Mouse (Mus musculus) left cerebral cortex, postnatal 10 days (tissue): Measurements from ENCODE around the gene Tmcc1. TPM values are rescaled to one million over a fixed set of nuclear protein-coding genes. Genes with fewer than 3 reads are reported as not detected.
"Not testable (repeated sequence)": the region's sequence is repeated elsewhere in the genome, so short reads cannot be mapped to it uniquely, and the experiment has no call there.

Source experiments
- DNase-seq, 2 experiments: peaks; one replicate each; pipeline ENCODE4 v3.0.0; 2021 to 2022; ENCODE audit warnings: low spot score in 2 of 2, mixed read lengths in 1 of 2; ENCODE audit errors: extremely low spot score in 1 of 2
- intact Hi-C: fragments of 180-260 bp; cut with DNase I; formaldehyde crosslinking; loops from one replicate; pipeline ENCODE4 v1.15.1; 2025
- total RNA-seq, 2 experiments: library from RNA; stranded (reverse); gene quantifications; 2 replicates each; pipeline ENCODE4 v1.2.3; 2021

Tmcc1 gene
- total RNA-seq, 2 experiments from 2014 or later = 55.4 to 57.2 TPM

GRCm38 (mm10) chr6:116166383-116166782 is 26.9 kb downstream of the Tmcc1 start:
- intact Hi-C loops = no loop called here
- no peak for DNase-seq

DNA sequence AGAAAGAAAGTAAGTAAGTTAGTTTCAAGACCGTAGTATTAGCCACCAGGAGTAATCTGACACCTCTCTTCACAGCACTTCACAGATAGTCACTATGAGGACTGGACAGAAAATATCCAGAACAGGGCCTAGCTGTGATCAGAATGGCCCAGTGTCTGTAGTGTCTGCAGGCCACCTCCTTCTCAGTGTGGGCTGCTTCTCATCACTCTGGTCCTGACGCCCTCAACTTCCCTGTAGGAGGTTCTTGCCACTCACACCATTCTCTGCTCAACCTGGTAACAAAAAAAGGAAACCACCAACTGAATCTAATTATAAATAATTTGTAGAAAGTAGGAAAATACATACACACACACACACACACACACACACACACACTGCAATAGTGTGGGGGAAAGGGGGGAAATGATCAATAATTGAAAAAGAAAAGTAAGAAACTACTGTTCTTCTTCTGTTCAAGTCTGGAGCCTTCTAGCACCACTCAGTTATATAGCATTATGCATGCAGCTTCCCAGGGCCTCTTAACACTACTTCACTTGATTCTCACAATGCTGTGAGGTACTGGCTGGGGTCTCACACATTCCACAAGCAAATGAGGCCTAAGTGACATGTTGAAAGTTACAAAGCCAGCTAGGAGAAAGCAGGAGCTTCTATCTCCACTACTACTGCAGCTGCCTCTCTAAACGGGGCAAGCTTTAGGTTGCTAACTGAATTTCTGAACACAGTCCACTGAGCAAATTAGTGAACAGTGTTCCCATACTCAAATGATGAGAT is 38.2 kb downstream of the Tmcc1 start:
- no peak for DNase-seq
- intact Hi-C loops = no loop called here

- intact Hi-C loops = no loop called here
- DNase-seq = no peak
Measured at GRCm38 (mm10) chr6:116147386-116147785, 45.9 kb downstream of the Tmcc1 start.

DNA sequence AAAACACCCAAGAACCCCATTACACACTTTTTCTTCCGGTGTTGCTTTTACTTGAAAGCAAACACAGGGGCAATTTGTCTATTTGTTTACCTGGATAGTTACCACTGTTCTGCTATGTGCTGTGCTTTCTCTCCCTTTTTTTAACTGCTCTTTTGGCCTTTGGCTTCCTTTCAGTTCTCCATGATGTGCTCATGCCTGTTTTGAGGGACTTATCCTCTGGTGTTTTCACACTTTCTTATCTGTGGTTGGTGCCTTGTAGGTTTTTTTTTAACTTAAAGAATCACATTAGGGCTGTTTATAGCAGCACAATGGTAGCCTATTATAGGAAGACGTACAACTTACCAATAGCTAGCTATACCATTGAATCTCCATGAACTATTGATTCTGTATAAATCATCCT is 51.6 kb downstream of the Tmcc1 start:
- intact Hi-C loops = no loop called here
- DNase-seq = no peak

DNA sequence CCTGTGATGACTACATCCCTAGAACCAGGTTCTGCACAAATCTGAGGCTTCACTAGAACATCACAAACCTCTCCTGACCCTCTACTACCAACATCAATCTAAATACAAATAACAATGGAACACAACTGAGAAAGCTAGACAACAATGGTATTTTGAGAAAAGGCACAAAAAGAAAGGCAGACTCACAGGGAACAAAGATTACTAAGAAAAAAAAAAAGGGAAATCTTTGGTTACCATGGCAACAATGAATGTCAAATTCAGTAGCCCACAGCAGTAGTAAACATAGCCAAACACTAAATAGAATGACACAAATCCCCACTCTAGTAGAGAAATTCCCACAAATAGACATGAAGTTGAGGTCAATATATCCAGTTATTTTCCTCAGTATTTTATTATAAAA is 52.5 kb downstream of the Tmcc1 start:
- intact Hi-C loops = no loop called here
- no peak for DNase-seq

- intact Hi-C loops = loop anchor here (5.0 kb wide), 1 partner anchor 242 kb away; no protein-coding TSS in a partner anchor
- no peak for DNase-seq
Measured at GRCm38 (mm10) chr6:116139143-116139856, 54.0 kb downstream of the Tmcc1 start.

DNA sequence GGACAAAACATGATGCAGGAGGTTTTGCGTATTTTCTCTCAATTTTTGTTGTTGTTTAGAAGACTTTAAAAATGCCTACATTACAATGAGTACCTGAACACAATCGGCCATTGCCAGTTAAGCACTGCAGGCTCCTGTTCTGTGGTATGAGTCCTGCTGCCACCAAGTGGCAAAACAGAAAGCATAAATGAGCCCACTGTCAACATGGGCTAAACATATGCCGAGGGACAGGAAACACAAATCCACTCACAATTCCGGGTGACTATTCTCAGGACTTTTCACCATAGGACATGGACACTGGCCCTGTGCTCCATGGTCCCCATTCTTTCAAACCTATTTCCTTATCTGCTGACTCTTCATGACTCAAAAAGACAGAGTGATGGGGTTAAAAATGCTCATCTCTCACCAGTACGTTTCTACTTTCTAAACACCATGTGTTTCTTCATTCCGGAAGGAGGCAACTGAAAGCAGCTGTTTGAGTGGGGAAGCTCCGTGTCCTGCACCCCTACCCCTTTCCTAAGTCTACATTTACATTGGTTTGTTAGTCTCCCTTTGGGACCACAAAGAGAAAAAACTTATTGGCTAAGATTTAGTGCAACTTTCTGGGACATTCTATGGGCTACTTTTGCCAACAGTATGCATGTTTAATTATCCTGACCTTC is 57.2 kb downstream of the Tmcc1 start:
- peak; percentile 20 to 23 for DNase-seq

GRCm38 (mm10) chr6:116133756-116134155 is 59.5 kb downstream of the Tmcc1 start:
- no peak for DNase-seq
- intact Hi-C loops = no loop called here

More for the DNA sequence above, 57.2 kb downstream of the Tmcc1 start:
- intact Hi-C loops = loop anchor here (5.0 kb wide), 1 partner anchor 239 kb away; no protein-coding TSS in a partner anchor

DNA sequence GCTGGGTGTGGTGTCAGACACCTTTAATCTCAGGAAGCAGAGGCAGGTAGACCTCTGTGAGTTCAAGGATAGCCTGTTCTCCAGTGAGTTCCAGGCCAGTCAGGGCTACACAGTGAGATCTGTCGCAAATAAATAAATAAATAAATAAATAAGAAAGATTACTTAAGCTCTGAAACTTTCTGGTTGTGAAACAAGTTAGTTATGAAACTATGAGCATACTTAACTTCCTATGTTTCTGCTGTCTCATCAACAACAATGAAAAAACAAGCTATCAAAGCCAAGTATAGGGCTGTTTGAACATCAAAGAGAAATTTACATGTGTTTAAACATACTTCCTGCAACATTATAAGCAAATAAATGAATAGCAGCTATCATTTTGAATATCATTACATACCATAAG is 61.5 kb downstream of the Tmcc1 start:
- intact Hi-C loops = no loop called here
- DNase-seq = no peak

GRCm38 (mm10) chr6:116128710-116129109 is 64.6 kb downstream of the Tmcc1 start:
- DNase-seq = peak in 1 of 2 experiments; percentile 21
- intact Hi-C loops = loop anchor here (5.0 kb wide), 1 partner anchor 116 kb away; no protein-coding TSS in a partner anchor

DNA sequence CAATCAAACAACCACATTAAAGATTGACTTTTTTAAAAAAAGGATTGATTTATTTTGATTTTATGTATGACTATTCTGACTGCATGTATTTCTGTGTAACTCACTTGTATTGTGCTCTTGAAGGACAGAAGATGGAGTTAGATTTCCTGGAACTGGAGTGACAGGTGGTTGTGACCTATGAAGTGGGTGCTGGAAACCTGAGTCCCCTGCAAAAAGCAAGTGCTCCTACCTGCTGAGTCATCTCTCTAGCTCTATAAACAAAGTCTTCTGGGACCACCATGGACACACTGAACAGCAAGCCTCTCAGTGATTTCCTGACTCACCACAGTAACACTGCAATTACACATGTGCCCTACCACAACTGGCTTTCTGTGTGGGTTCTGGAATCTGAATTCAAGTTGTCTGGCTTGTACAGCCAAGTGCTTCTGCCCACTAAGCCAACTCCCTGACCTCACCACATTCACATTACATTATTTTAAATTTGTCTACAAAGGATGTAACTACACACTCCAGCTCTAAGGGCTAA is 65.3 kb downstream of the Tmcc1 start:
- intact Hi-C loops = loop anchor here (5.0 kb wide), 1 partner anchor 116 kb away; no protein-coding TSS in a partner anchor
- no peak for DNase-seq

DNA sequence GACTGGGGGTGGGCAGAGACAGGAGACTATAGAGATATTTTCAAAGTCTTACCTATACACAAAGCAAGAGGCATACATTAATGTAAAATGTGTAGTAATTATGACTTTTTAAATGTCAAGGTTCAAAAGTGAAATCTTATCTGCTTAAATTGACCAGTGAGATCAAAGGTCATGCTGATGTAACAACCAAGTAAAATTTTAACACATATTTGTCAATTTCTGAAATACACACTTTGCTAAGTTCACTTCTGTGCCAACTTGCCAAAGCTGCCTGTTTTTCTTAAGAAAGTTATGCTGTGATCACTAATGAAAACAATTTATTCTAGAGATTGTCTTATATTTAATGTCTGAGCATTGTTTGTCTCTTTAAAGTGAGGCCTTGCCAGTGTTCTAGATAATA is 66.7 kb downstream of the Tmcc1 start:
- intact Hi-C loops = loop anchor here (5.0 kb wide), 1 partner anchor 114 kb away; no protein-coding TSS in a partner anchor
- DNase-seq = no peak

- intact Hi-C loops = no loop called here
- no peak for DNase-seq
Measured at GRCm38 (mm10) chr6:116122881-116123280, 70.4 kb downstream of the Tmcc1 start.

DNA sequence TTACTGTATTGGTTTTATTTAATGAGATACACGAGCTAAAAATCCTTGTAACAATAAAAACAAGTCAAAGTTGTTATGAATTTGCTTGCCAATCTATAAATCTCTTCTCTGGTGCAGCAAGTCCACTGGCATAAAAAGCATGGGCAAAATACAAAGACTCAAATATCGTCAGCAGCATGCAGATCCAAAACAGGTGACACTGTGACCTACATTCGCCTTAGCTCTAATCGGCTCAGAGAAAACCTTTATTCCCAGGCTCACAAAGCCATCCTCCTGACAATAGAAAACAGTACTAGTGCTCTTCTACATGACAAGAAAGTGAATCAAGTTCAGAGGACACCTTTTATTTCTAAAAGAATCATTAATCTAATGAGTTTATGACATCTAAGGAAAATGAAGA is 73.6 kb downstream of the Tmcc1 start:
- intact Hi-C loops = no loop called here
- no peak for DNase-seq

GRCm38 (mm10) chr6:116116634-116117033 is 76.7 kb downstream of the Tmcc1 start:
- DNase-seq = not testable (repeated sequence)

GRCm38 (mm10) chr6:116110588-116110987 is 82.7 kb downstream of the Tmcc1 start:
- intact Hi-C loops = no loop called here
- DNase-seq = no peak

More at GRCm38 (mm10) chr6:116116634-116117033, 76.7 kb downstream of the Tmcc1 start:
- intact Hi-C loops = not testable (repeated sequence)

DNA sequence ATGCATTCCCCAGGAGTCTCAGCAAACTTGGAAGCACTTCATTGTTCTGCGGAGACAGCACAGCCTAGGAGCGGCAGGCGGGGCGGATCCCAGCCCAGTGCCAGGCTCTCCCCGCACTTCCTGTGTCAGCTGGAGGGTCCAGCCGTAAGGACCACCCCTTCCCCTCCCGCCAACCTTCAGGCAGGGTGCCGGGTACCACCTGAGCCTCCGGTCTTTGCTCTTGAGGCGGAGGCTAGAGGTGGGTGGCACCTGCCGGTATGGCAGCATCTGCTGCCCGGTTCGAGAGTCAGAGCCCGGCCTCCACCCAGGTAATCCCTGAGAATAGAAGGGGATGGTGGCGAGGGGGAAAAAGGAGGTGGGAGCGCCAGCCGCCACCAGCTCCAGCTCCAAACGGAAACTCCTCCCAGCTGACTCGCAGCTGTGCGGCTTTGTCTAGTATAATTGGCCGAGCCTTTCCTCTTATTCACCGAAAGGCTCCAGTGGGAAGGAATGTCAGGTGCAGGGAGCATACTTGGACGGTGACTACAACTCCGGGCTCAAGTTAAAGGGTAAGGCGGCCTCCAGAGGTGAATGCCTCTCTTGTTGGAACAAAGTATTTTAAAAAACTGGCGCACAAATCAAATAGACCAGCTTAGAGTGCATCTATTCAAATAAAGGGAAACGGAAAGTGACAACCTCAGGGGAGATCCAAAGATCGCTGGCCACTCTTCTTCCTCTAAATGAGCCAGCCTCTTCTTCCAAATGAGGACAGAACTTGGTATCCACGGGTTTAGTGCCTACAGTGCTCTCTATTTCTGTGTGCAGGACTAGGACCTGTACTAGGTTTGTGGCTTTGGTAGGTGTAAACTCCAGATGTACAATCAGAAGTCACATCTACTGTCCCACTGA is 85.6 kb downstream of the Tmcc1 start:
- DNase-seq = peak in 1 of 2 experiments; percentile 47
- intact Hi-C loops = no loop called here

DNA sequence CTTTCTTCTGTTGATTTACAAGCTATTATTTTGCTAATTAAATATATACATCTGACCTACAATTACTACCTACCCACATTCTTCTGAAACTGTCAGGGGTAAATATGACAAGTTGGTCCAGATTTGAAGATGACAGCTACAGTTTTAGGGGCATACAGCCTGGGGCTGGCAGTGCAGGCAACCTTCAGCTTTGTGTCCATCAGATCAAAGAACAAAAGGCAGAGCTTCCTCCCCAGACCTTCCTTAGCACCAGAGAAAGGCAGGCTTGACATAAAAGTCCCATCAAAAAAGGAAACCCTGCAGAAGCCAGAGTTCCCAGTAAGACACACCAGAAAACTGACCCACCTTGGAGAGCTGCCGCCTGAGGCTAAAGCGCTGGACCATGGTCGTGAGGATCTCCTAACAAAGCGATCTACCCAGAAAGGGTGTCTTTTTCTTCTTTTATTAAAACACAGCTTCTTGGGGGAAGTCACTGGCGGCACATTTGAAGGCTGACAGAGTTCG is 86.3 kb downstream of the Tmcc1 start:
- DNase-seq = no peak
- intact Hi-C loops = no loop called here
